Mouse (Mus musculus) adrenal gland, adult (tissue): ENCODE data around the gene Olfr768.
"Not testable (repeated sequence)": the region's sequence is repeated elsewhere in the genome, so short reads cannot be mapped to it uniquely, and the experiment has no call there.

Experiments used
- DNase-seq, 2 experiments: peaks; one replicate each; pipeline ENCODE4 v3.0.0; 2022 to 2023; ENCODE audit warnings: low spot score in 1 of 2; ENCODE audit not compliant: inconsistent age in 2 of 2

Olfr768 gene

GRCm38 (mm10) chr10:129099275-129099674 lies at the start of gene Olfr768:
Olfr768 (minus strand) TSS chr10:129099375.
- DNase-seq: no peak

- no peak for DNase-seq
Observed at GRCm38 (mm10) chr10:129138898-129139297, 39.7 kb upstream of the Olfr768 start, which contains the start of gene Olfr770. Olfr770 (minus strand) TSS chr10:129138998.

GRCm38 (mm10) chr10:129117761-129118160 lies 18.6 kb upstream of the Olfr768 start, which contains the start of gene Olfr769:
Olfr769 (minus strand) TSS chr10:129117861.
- peak; percentile 13 to 58 for DNase-seq

- no peak for DNase-seq
Observed at GRCm38 (mm10) chr10:129115146-129115545, 16.0 kb upstream of the Olfr768 start.

GRCm38 (mm10) chr10:129101231-129101630 lies 2.1 kb upstream of the Olfr768 start:
- DNase-seq: no peak

GRCm38 (mm10) chr10:129082810-129083209 lies 16.4 kb downstream of the Olfr768 start, which contains the start of gene Olfr767:
Olfr767 (minus strand) TSS chr10:129082910.
- DNase-seq: not testable (repeated sequence)

GRCm38 (mm10) chr10:129068877-129069276 lies 30.3 kb downstream of the Olfr768 start, which contains the start of gene Olfr766-ps1:
Olfr766-ps1 (minus strand) TSS chr10:129068977.
- no peak for DNase-seq

- not testable (repeated sequence) for DNase-seq
Observed at GRCm38 (mm10) chr10:129049898-129050297, 49.3 kb downstream of the Olfr768 start, which contains the start of gene Olfr765. Olfr765 (minus strand) TSS chr10:129049998.
